Mouse (Mus musculus) embryonic facial prominence, embryonic 11.5 days (tissue): ENCODE results near the gene Cnot2. TPM values are rescaled to one million over a fixed set of nuclear protein-coding genes. Genes with fewer than 3 reads are reported as not detected.

Source experiments
- ATAC-seq: fragments of 200-750 bp; cut with Nextera tagmentation; replicated peaks from 2 replicates; pipeline ENCODE4 v1.8.0; 2017; ENCODE audit warnings: low read depth; ENCODE audit not compliant: insufficient number of reproducible peaks, low FRiP score, low TSS enrichment
- DNase-seq: peaks from one replicate; pipeline ENCODE4 v3.0.0-alpha.2; 2015; ENCODE audit warnings: low spot score
- H3K27ac ChIP-seq: fragments of 300-500 bp; sonication (generic); replicated peaks from 2 replicates; pipeline ENCODE4 v1.5.1; 2014; ENCODE audit warnings: mild to moderate bottlenecking, low read depth, low read length, control low read depth
- H3K27me3 ChIP-seq: fragments of 300-500 bp; sonication (generic); 2 replicates; pipeline ENCODE4 v1.6.1; 2014; ENCODE audit warnings: mild to moderate bottlenecking, low read length, moderate library complexity, mixed read lengths; ENCODE audit not compliant: control insufficient read depth, insufficient read depth
- H3K36me3 ChIP-seq: fragments of 300-500 bp; sonication (generic); replicated peaks from 2 replicates; pipeline ENCODE4 v1.6.1; 2014; ENCODE audit warnings: low read depth, mild to moderate bottlenecking, low read length, moderate library complexity, mixed read lengths; ENCODE audit not compliant: control insufficient read depth, insufficient read depth
- H3K4me1 ChIP-seq: fragments of 300-500 bp; sonication (generic); 2 replicates; pipeline ENCODE4 v1.6.1; 2014; ENCODE audit warnings: low read length, mixed read lengths; ENCODE audit not compliant: control insufficient read depth, insufficient read depth
- H3K4me2 ChIP-seq: fragments of 300-500 bp; sonication (generic); 2 replicates; pipeline ENCODE4 v1.6.1; 2014; ENCODE audit warnings: low read depth, mild to moderate bottlenecking, control low read depth, low read length, moderate library complexity
- H3K4me3 ChIP-seq: fragments of 300-500 bp; sonication (generic); 2 replicates; pipeline ENCODE4 v1.5.1; 2014; ENCODE audit warnings: low read depth, low read length, control low read depth
- H3K9ac ChIP-seq: fragments of 300-500 bp; sonication (generic); replicated peaks from 2 replicates; pipeline ENCODE4 v1.6.1; 2014; ENCODE audit warnings: mild to moderate bottlenecking, control low read depth, low read length
- H3K9me3 ChIP-seq: fragments of 300-500 bp; sonication (generic); replicated peaks from 2 replicates; pipeline ENCODE4 v1.6.1; 2016; ENCODE audit warnings: mild to moderate bottlenecking, low read length, inconsistent platforms, mixed read lengths; ENCODE audit not compliant: control insufficient read depth
- whole genome bisulfite sequencing: fragments of 180-500 bp; shearing (Covaris S2); extraction: QIAGEN DNeasy Blood & Tissue Kit; methylation state at CpG from one replicate; pipeline ENCODE4 v1.1.7; 2014; 5-methylcytosine and 5-hydroxymethylcytosine counted together
- polyA plus RNA-seq: library from polyadenylated mRNA; unstranded; fragments of >200 nt; fragmentation: Nextera tagmentation; extraction: Ambion mirVana; gene quantifications from 2 replicates; pipeline ENCODE4 v1.2.1, GENCODE M21; 2014

The Cnot2 gene
- polyA plus RNA-seq, 1 experiment from 2014 or later = 178 TPM

DNA sequence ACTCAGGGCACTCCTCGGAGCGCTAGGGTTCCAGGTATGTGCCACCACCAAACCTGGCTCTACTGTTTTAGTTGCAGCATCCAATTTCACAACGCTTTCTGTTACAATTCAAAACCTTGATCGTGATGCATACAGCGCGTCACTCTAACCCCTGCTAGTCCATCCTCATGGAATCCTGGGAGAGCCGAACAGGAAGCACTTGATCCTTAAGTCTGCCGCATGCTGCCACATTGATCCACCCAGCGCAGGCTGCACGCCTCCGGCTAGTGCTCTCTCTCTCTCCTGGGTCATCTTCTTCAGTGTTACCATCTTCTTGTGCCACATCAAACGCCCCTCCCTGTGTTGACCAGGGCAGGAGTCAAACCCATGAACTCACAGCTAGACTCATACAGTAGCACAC is 133.1 kb downstream of the Cnot2 start:
- no peaks in the 10 kb centered on the region for H3K9me3 ChIP-seq
- 88% methylated on average over 12 of the region's 12 CpGs for WGBS
- DNase-seq (no peak), ATAC-seq (no peak)
- H3K36me3 ChIP-seq = no peaks in the 10 kb centered on the region
- no peak overlapping the region for H3K4me3 ChIP-seq
- no peaks in the 10 kb centered on the region for H3K27me3 ChIP-seq
- H3K4me2 ChIP-seq = no peak overlapping the region
- H3K9ac ChIP-seq = no peak overlapping the region
- no peak overlapping the region for H3K27ac ChIP-seq
- H3K4me1 ChIP-seq = no peaks in the 10 kb centered on the region

DNA sequence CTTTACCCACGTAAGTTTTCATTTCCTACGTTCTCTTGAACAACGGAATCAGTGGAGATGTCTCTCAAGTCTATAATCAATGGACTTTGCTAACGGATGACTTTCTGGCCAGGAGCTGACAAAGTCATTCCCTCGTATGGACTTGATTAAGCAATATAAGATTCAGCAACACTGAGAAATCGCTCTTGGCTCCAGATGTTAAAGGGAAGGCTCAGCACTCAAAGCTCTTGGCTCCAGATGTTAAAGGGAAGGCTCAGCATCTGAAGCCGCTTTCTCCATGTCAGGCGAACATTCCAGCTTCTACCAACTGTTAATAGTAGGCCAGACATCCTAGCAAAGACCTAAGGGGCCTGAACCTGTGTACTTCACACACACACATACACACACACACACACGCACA is 134.1 kb downstream of the Cnot2 start:
- ATAC-seq (no peak), DNase-seq (peak; percentile 64)
- H3K4me2 ChIP-seq = no peak overlapping the region
- H3K9me3 ChIP-seq = no peaks in the 10 kb centered on the region
- 67% methylated on average over 9 of the region's 9 CpGs for WGBS
- H3K4me1 ChIP-seq = no peaks in the 10 kb centered on the region
- H3K27ac ChIP-seq = no peak overlapping the region
- no peak overlapping the region for H3K4me3 ChIP-seq
- H3K27me3 ChIP-seq = no peaks in the 10 kb centered on the region
- no peaks in the 10 kb centered on the region for H3K36me3 ChIP-seq
- no peak overlapping the region for H3K9ac ChIP-seq

DNA sequence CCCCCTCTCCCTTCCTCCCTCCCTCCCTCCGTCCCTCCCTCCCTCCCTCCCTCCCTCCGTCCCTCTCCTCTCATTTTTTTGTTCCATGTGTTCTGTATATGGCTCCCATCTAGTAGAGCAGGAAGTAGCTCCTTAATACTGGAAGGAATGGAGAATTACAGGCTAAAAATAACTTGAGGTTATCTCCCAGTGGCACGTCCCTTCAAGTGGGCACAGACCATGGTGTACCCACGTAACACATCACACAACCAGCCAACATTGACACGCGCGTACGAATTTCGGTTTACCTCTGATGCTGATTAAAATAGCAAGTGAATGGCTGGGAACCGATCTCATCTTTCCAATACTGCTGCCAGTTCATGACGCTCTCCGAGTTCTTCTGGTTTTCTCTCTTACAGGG is 135.3 kb downstream of the Cnot2 start:
- DNase-seq (no peak), ATAC-seq (no peak)
- Histone ChIP-seq H3K9ac (no peak overlapping the region), H3K36me3 (no peaks in the 10 kb centered on the region), H3K27ac (no peak overlapping the region), H3K4me2 (no peak overlapping the region), H3K4me3 (no peak overlapping the region), H3K27me3 (no peaks in the 10 kb centered on the region), H3K4me1 (no peaks in the 10 kb centered on the region), H3K9me3 (no peaks in the 10 kb centered on the region)
- 92% methylated on average over 12 of the region's 12 CpGs for WGBS

DNA sequence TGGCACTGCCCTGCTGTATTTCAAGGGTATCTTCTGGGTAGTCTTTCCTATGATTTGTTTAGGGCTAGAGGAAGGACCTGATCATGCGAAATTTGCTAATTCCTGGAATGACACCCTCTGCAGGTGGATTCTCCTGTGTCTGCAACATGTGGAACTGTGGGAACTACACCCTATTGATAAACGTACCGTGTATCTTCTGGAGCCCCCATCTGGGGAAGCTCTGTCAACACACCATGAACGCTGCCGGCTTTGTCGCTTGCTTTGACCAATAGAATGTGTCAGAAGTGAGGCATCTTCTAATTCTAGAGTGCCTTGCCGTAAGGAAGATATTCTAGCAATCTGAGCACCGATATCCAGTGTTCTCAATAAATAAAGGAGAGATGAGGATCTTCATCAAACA is 136.5 kb downstream of the Cnot2 start:
- 93% methylated on average over 8 of the region's 8 CpGs for WGBS
- Histone ChIP-seq H3K4me1 (no peaks in the 10 kb centered on the region), H3K4me3 (no peak overlapping the region), H3K27me3 (no peaks in the 10 kb centered on the region), H3K36me3 (no peaks in the 10 kb centered on the region), H3K9ac (no peak overlapping the region), H3K4me2 (no peak overlapping the region), H3K9me3 (no peaks in the 10 kb centered on the region), H3K27ac (no peak overlapping the region)
- ATAC-seq = no peak
- DNase-seq = no peak

DNA sequence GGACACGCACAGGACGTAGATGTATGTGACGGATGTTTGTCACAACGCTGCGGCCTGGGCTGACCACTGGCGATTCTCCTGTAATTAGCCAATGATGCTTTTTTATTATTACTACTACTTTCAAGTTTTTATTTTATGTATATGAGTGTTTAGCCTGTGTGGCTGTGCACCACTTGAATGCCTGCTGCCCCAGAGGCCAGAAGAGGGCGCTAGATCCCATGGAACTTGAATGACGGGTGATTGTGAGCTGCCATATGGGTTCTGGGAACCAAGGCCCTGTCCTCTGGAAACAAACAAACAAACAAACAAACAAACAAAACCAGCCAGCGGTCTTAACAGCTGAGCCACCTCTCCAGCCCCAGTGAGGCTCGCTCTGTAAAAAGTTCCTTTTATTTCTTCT is 136.9 kb downstream of the Cnot2 start:
- Histone ChIP-seq H3K4me3 (no peak overlapping the region), H3K4me2 (no peak overlapping the region), H3K27ac (no peak overlapping the region), H3K4me1 (no peaks in the 10 kb centered on the region), H3K36me3 (no peaks in the 10 kb centered on the region), H3K9me3 (no peaks in the 10 kb centered on the region), H3K9ac (no peak overlapping the region), H3K27me3 (no peaks in the 10 kb centered on the region)
- WGBS = 92% methylated on average over 10 of the region's 10 CpGs
- no peak for ATAC-seq
- DNase-seq = no peak

DNA sequence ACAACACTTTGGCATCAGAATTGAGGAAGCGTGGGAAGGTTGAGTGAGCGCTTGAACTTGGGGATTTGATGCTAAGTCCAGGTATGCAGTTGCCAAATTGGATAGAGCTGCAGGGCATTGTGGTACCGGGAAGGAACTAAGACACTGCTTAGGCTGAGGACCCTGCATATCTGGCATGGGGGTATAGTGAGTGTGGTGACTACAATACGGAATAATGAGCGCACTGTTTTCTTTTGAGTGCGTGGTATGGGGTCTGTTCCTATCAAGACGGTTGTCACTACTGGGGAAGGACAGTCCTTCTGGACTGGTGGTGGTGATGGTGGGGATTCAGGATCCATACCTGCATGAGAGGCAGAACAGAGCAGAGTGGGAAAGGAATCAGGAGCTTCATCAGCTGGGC is 140.4 kb downstream of the Cnot2 start:
- no peak overlapping the region for H3K4me2 ChIP-seq
- H3K36me3 ChIP-seq = no peaks in the 10 kb centered on the region
- no peak overlapping the region for H3K9ac ChIP-seq
- no peak for ATAC-seq
- no peak overlapping the region for H3K4me3 ChIP-seq
- H3K27me3 ChIP-seq = no peaks in the 10 kb centered on the region
- H3K27ac ChIP-seq = no peak overlapping the region
- WGBS = 92% methylated on average over 7 of the region's 7 CpGs
- H3K4me1 ChIP-seq = no peaks in the 10 kb centered on the region
- H3K9me3 ChIP-seq = no peaks in the 10 kb centered on the region
- DNase-seq = no peak

DNA sequence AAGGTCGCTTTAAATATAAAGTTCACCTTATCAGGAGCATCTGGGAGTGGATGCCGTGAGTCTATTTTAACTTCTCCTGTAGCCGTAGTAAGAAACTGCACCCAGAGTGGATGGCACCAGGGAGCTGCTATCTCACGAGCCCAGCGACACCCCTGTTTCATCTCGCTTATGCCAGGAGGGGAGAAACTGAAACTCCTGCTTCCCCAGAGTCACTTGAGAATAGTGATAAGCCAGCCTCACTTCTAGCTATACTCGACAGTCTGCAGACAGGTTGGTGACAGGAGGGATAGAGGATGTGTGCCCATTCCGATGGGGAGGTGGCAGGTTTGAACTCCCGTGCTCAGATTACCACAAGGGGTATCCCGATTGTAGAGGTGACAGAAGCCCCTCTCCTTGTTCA is 141.2 kb downstream of the Cnot2 start:
- Histone ChIP-seq H3K4me3 (no peak overlapping the region), H3K27me3 (no peaks in the 10 kb centered on the region), H3K4me2 (no peak overlapping the region), H3K9me3 (no peaks in the 10 kb centered on the region), H3K27ac (no peak overlapping the region), H3K9ac (no peak overlapping the region), H3K36me3 (no peaks in the 10 kb centered on the region), H3K4me1 (no peaks in the 10 kb centered on the region)
- DNase-seq (no peak), ATAC-seq (no peak)
- 90% methylated on average over 10 of the region's 10 CpGs for WGBS

DNA sequence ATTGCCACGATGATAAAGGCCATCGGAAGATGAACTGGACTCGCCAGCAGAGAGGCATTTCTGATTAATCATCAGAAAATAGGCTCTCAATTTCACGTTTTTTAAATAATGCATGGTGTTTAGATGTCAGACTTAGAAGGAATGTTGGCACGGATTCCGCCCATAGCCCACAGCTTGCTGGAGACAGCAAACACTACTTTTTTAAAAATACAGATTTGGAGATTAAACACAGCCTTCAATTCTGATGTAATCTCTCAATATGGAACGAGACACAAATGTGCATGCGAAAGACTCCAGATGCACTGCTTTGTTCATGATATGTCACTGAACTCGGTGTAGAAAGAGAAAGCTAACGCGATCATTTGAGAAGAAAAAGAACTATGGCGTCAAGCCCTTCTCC is 145.9 kb downstream of the Cnot2 start:
- Histone ChIP-seq H3K27ac (no peak overlapping the region), H3K9ac (no peak overlapping the region), H3K9me3 (no peaks in the 10 kb centered on the region), H3K4me2 (no peak overlapping the region), H3K27me3 (no peaks in the 10 kb centered on the region), H3K4me3 (no peak overlapping the region), H3K4me1 (no peaks in the 10 kb centered on the region), H3K36me3 (no peaks in the 10 kb centered on the region)
- no peak for DNase-seq
- 88% methylated on average over 12 of the region's 12 CpGs for WGBS
- ATAC-seq = no peak
